Mouse (Mus musculus) retina, postnatal 1 day (tissue): ENCODE results near the gene Copz2.

Source experiments
- DNase-seq: peaks from one replicate; pipeline ENCODE4 v3.0.0-alpha.2; 2012

The Copz2 gene

GRCm38 (mm10) chr11:96872441-96873379 is 23.0 kb downstream of the Copz2 start:
- DNase-seq, result peak; percentile 89

GRCm38 (mm10) chr11:96873601-96874140 is 24.0 kb downstream of the Copz2 start:
- DNase-seq, result peak; percentile 69

DNA sequence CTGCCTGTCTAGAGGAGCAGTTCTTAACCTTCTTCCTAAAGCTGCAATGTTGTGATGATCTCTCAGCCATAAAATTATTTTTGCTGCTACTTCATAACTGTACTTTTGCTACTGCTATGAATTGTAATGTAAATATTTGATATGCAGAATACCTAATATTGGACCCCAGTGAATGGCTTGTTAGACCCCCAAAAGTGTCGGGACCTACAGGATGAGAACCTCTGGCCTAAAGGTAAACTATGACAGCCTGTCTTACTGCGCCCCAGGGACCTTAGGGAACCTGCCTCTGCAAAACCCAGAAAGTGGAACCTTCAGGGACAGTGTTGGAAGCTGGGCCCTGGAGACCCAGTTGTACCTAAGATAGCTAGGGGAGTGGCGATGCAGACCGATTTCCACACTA is 25.6 kb downstream of the Copz2 start:
- no peak for DNase-seq

DNA sequence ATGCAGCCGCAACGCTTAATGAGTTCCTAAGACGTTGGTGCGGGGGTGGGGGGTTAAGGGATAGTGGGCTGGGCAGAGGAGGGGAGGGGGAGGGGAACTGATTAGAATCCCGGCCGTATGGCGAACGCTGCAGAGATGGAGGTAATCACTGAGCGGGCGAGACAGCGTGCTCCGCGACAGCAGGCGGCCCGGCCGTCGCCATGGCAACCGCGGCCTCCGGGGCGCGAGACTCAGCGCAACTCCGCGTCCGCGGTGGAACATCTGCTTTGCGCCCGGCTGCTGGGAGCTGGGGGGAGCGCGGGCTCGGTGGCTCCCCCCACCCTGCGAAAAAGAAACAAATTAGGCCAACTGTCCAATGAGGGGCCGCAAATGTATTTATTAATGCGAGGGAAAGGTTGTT is 26.1 kb downstream of the Copz2 start:
- peak; percentile 98 for DNase-seq

DNA sequence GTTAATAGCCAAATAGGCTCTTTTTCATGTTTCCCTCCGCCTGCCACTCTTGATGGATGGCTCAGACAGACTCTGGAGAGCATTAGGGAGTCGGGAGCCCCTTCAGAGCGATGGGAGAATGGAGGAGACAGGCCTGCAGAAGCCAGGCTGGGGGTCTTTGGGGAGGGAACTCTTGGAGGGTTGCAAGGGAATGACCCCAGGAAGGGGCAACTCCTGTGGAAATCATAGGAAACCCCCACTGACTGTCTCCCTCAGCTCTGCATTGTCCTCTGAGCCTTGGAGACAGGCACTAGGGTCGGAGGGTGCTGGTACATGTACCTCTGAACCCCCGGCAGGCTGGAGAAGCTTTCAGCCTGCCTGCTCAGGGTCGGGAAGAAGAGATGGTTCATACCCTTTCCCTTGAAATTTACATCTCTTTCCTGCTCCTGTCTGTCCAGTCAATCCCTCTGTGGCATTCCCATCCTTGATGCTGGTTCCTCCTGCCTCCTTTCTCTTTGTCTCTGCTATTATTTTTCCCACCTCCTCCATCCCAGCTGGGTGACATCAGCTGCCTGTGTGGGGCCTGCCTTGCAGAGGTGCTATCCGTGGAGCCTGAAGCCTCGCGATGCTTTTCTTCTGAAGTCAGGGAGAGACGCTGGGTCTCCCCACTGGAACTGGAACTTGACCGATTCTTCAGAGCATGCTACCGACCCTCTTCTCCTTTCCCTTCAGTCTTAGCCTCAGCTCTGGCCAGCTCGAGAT is 26.8 kb downstream of the Copz2 start:
- peak; percentile 79 for DNase-seq

- DNase-seq, result no peak
These were observed 27.4 kb downstream of the Copz2 start for GRCm38 (mm10) chr11:96877071-96877470.

DNA sequence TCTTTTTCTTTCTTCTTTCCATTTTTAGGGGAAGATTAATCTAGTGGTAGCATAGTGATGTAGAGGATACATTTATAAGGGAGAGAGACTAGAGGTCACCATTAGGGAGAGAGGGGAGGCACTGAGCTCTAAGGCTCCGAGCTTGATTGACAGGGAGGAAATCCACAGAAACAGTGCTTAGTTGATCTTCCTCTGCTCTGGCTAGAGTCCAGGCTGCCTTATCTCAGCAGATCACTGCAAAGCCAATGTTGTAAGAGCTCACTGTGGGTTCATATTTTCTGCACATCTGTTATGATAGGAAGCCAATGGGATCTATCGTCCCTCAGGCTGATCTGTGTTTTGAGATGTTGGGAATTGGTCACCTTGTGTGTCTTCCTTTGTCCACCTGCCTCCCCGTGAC is 29.0 kb downstream of the Copz2 start:
- peak; percentile 57 for DNase-seq

DNA sequence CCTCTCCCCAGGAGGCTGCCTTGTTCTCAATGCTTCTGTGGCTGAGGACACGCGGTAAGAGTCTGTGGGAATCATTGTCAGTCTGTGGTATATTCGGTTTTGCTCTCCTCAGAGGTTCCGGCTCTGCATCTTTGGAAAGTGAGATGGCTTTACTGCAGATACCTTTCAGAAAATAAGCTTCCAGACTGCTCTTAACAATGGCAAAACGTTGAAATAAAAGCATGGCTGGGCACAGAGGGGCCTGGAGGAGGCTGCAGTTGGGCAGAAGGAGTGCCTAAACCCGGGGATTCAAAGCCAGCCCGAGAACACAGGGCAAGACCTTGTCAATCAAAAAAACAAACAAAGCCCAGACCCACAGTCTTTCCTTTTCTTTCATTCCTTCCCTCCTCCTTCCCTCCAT is 29.7 kb downstream of the Copz2 start:
- DNase-seq, result no peak

DNA sequence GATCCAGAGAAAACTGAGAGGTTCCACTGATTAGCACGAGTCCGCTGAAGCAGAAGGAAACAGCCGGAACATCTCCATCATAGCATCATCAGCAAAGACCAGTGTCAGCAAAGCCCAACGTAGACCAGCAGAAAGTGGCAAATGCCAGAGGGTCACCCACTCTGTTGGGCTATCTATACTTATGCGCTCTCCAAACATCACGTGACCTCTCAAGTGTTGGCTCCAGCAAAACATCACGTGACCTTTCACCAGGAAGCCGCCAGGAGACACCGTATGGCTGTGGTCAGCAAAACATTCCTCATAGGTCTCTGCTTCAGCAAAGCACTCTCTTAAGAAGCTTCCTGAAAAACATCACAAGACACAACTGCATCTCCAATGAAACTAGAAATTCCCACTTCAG is 30.6 kb downstream of the Copz2 start:
- no peak for DNase-seq

GRCm38 (mm10) chr11:96885901-96886340 is 36.3 kb downstream of the Copz2 start:
- DNase-seq, result peak; percentile 93

GRCm38 (mm10) chr11:96886942-96887546 is 37.4 kb downstream of the Copz2 start:
- no peak for DNase-seq

- DNase-seq, result no peak
These were observed 42.3 kb downstream of the Copz2 start for GRCm38 (mm10) chr11:96891784-96892527.

- peak; percentile 53 for DNase-seq
These were observed 43.7 kb downstream of the Copz2 start for GRCm38 (mm10) chr11:96893203-96893842.

DNA sequence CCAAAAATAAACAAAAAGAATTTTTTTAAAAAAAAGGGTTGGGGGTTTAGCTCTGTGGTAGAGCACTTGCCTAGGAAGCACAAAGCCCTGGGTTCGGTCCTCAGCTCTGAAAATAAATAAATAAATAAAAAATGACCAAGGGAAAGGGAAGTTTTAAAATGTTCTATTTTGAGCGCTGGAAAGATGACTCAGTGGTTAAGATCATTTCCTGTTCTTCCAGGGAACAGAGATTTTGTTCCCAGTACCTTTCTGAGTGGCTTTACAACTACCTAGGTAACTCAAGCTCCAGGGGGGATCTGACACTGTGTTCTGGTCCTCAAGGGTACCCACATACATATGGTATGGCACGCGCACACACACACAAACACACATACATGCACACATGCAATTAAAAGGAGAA is 46.2 kb downstream of the Copz2 start:
- DNase-seq, result no peak

- DNase-seq, result peak; percentile 79
These were observed 50.0 kb downstream of the Copz2 start for GRCm38 (mm10) chr11:96899449-96900306.

- DNase-seq, result no peak
These were observed 51.7 kb downstream of the Copz2 start for GRCm38 (mm10) chr11:96901332-96901731.

DNA sequence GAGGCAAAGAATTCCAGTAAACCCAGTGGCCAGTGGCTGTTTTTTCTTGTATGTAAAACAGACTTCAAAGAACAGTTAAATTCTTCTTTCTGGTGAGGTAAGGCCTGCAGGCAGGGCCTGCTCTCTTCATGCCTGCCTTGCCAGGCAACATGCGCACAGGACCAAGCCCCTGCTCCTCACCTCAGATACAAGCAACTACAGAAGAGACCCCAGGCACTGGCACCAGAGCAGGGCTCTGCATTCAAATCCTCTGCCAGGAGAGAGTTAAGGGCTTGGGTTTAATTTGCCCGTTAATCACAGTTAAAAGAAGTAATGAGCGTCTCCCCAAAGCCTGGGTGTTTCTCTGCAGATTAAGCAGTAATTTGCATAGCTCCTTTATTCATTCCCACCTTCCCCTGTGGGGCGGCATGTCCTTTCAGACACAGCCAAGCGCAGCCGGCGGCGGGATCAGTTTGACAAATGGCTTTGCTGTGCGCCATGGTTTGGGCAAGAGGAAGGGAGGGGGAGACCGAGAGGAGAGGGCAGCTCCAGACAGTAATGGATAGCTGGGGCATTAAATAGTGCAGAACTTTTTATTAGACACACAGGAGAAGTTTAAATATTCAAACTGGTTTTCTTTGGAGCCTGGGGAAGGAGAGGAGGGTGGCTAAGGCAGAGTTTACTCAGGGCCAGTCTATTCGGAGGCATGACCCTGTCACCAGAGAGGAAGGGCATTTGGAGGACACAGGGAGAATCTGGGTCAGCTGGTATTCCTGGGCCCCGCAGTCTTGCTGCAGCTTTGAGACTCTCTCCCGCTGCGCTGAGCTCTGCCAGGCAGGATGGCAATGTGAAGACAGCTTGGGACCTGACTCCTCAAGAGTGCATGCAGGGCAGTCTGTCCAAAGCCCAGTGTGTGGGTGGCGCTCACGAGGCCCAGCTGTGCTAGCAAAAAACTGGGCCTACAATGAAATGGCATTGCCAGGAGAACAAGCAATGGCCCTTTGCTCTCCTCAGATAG is 53.3 kb downstream of the Copz2 start:
- DNase-seq, result peak; percentile 78

- DNase-seq, result peak; percentile 55
These were observed 56.9 kb downstream of the Copz2 start for GRCm38 (mm10) chr11:96906431-96907161.

DNA sequence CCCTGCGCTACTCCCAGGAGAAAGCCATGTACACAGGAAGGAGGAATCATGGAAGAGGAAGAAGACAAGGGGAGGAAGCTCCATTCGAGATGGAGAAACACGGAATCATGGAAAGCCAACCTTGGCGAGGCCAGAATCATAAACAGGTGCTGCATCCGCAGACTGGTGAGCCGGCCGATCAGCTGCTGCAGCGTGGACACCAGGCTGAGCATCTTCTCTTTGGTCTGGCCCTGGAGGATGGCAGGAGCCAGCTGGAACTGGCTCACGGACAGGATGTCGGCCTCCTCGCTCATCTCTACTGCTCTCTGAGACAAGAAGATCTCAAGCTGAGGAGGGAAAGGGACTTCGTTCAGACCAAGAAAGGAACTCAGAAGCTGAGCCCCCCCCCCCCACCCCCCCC is 58.9 kb downstream of the Copz2 start:
- no peak for DNase-seq
